Mouse (Mus musculus): ENCODE measurements around the gene Plekha1. TPM values are rescaled to one million over a fixed set of nuclear protein-coding genes. Genes with fewer than 3 reads are reported as not detected.

The Plekha1 gene
- total and polyA plus RNA-seq, 3 experiments = 0.23 to 8.3 (median 0.36) TPM

GRCm38 (mm10) chr7:130857973-130858372 is 7.6 kb upstream of the Plekha1 start:
- peaks cover 24% of the 10 kb centered on the region for H3K27me3 ChIP-seq (replicated peaks)
- no peaks in the 10 kb centered on the region for H3K36me3 ChIP-seq (replicated peaks in 1 of 2; ENCODE audit: control insufficient read depth in 1 of 2, insufficient read depth in 1 of 2, low read length in 1 of 2)
- no peak overlapping the region for H3K4me2 ChIP-seq (ENCODE audit: insufficient read depth, low read depth, poor library complexity, severe bottlenecking)
- DNase-seq (ENCODE audit: extremely low read depth) = no peak
- peaks cover 13 to 53% of the 10 kb centered on the region in 2 experiments for H3K4me1 ChIP-seq (ENCODE audit: control insufficient read depth in 1 of 2, insufficient read depth in 2 of 2)
- H3K9me3 ChIP-seq (replicated peaks; ENCODE audit: low read length) = no peaks in the 10 kb centered on the region
- dilution Hi-C loops (cut with MboI; ENCODE audit: extremely low pct_ligation_motif_present, extremely low pct_unique_long_range_greater_than_20kb, low sequenced_read_pairs) = no loop called here
- H3K27ac ChIP-seq (ENCODE audit: insufficient read depth, low read depth) = no peak overlapping the region
- no peak overlapping the region for H3K9ac ChIP-seq (ENCODE audit: insufficient read depth, low read depth)
- no peak overlapping the region for H3K4me3 ChIP-seq (replicated peaks in 1 of 3; ENCODE audit: low read depth in 2 of 3, low read length in 2 of 3, poor library complexity in 1 of 3)
- no peaks in the 10 kb centered on the region for H3K79me2 ChIP-seq (replicated peaks; ENCODE audit: control insufficient read depth, extremely low read depth, insufficient read depth, poor library complexity, severe bottlenecking)
- in situ Hi-C loops (cut with MboI; ENCODE audit: low pct_ligation_motif_present, low pct_unique_long_range_greater_than_20kb, low sequenced_read_pairs) = no loop called here
- TF ChIP-seq NRF1 (IDR thresholded peaks at IDR 0.05; ENCODE audit: low read depth, low read length) = no peak
- no peak for TF ChIP-seq ETS1 (conservative IDR thresholded peaks at IDR 0.05; ENCODE audit: low read depth, low read length)
- no peak for TF ChIP-seq UBTF (IDR thresholded peaks at IDR 0.05; ENCODE audit: low read depth, low read length)
- TF ChIP-seq MYC (IDR thresholded peaks at IDR 0.05; ENCODE audit: low read depth, low read length) = no peak
- no peak for TF ChIP-seq MAZ (IDR thresholded peaks at IDR 0.05; ENCODE audit: low read depth, low read length)
- TF ChIP-seq USF2 (conservative IDR thresholded peaks at IDR 0.05; ENCODE audit: low read depth, low read length) = no peak
- no peak for TF ChIP-seq TCF12 (IDR thresholded peaks at IDR 0.05; ENCODE audit: low read depth, low read length)
- TF ChIP-seq ZMIZ1 (IDR thresholded peaks at IDR 0.05; ENCODE audit: low read depth, low read length) = no peak
- no peak for TF ChIP-seq TBP (conservative IDR thresholded peaks at IDR 0.05; ENCODE audit: low read depth, low read length)
- no peak for TF ChIP-seq KAT2A (IDR thresholded peaks at IDR 0.05; ENCODE audit: insufficient replicate concordance, low read length)
- TF ChIP-seq GABPA (IDR thresholded peaks at IDR 0.05; ENCODE audit: insufficient replicate concordance, low read depth, low read length) = no peak
- TF ChIP-seq EP300 (IDR thresholded peaks at IDR 0.05; ENCODE audit: low read length) = no peak

- H3K27me3 ChIP-seq (replicated peaks) = peaks cover 12% of the 10 kb centered on the region
- peaks cover 21 to 72% of the 10 kb centered on the region in 2 experiments for H3K4me1 ChIP-seq (ENCODE audit: control insufficient read depth in 1 of 2, insufficient read depth in 2 of 2)
- TF ChIP-seq ELF1 (IDR thresholded peaks at IDR 0.05; ENCODE audit: low read depth, low read length) = no peak
- H3K9ac ChIP-seq (ENCODE audit: insufficient read depth, low read depth) = no peak overlapping the region
- no peak overlapping the region for H3K4me2 ChIP-seq (ENCODE audit: insufficient read depth, low read depth, poor library complexity, severe bottlenecking)
- no peaks in the 10 kb centered on the region for H3K36me3 ChIP-seq (replicated peaks in 1 of 2; ENCODE audit: control insufficient read depth in 1 of 2, insufficient read depth in 1 of 2, low read length in 1 of 2)
- no peak for DNase-seq (ENCODE audit: extremely low read depth)
- H3K79me2 ChIP-seq (replicated peaks; ENCODE audit: control insufficient read depth, extremely low read depth, insufficient read depth, poor library complexity, severe bottlenecking) = no peaks in the 10 kb centered on the region
- dilution Hi-C loops (cut with MboI; ENCODE audit: extremely low pct_ligation_motif_present, extremely low pct_unique_long_range_greater_than_20kb, low sequenced_read_pairs) = no loop called here
- H3K27ac ChIP-seq (ENCODE audit: insufficient read depth, low read depth) = no peak overlapping the region
- H3K9me3 ChIP-seq (replicated peaks; ENCODE audit: low read length) = no peaks in the 10 kb centered on the region
- no peak overlapping the region for H3K4me3 ChIP-seq (replicated peaks in 1 of 3; ENCODE audit: low read depth in 2 of 3, low read length in 2 of 3, poor library complexity in 1 of 3)
- in situ Hi-C loops (cut with MboI; ENCODE audit: low pct_ligation_motif_present, low pct_unique_long_range_greater_than_20kb, low sequenced_read_pairs) = no loop called here
These were observed 5.6 kb upstream of the Plekha1 start for GRCm38 (mm10) chr7:130859926-130860325.

- in situ Hi-C loops (cut with MboI; ENCODE audit: low pct_ligation_motif_present, low pct_unique_long_range_greater_than_20kb, low sequenced_read_pairs) = no loop called here
- peaks cover 21 to 72% of the 10 kb centered on the region in 2 experiments for H3K4me1 ChIP-seq (ENCODE audit: control insufficient read depth in 1 of 2, insufficient read depth in 2 of 2)
- peak overlapping the region; percentile 46 for H3K4me2 ChIP-seq (ENCODE audit: insufficient read depth, low read depth, poor library complexity, severe bottlenecking)
- peaks cover 8% of the 10 kb centered on the region for H3K27me3 ChIP-seq (replicated peaks)
- peaks cover 3% of the 10 kb centered on the region for H3K9me3 ChIP-seq (replicated peaks; ENCODE audit: low read length)
- peak overlapping the region; percentile 7; the same call in 1 of the 2 replicates for H3K27ac ChIP-seq (ENCODE audit: insufficient read depth, low read depth)
- DNase-seq (ENCODE audit: extremely low read depth) = peak; percentile 61
- H3K4me3 ChIP-seq (replicated peaks in 1 of 3; ENCODE audit: low read depth in 2 of 3, low read length in 2 of 3, poor library complexity in 1 of 3) = no peak overlapping the region
- dilution Hi-C loops (cut with MboI; ENCODE audit: extremely low pct_ligation_motif_present, extremely low pct_unique_long_range_greater_than_20kb, low sequenced_read_pairs) = no loop called here
- no peak overlapping the region; the same call in 1 of the 2 replicates for H3K9ac ChIP-seq (ENCODE audit: insufficient read depth, low read depth)
- H3K36me3 ChIP-seq (replicated peaks in 1 of 2; ENCODE audit: control insufficient read depth in 1 of 2, insufficient read depth in 1 of 2, low read length in 1 of 2) = no peaks in the 10 kb centered on the region
- H3K79me2 ChIP-seq (replicated peaks; ENCODE audit: control insufficient read depth, extremely low read depth, insufficient read depth, poor library complexity, severe bottlenecking) = no peaks in the 10 kb centered on the region
- TF ChIP-seq CHD2 (IDR thresholded peaks at IDR 0.05; ENCODE audit: low read length) (0 out of 2 replicates have a peak, but pooled peaks have one; percentile 14), SIN3A (IDR thresholded peaks at IDR 0.05; ENCODE audit: low read length) (0 out of 2 replicates have a peak, but pooled peaks have one; percentile 51), USF2 (conservative IDR thresholded peaks at IDR 0.05; ENCODE audit: low read depth, low read length) (no peak), EP300 (IDR thresholded peaks at IDR 0.05; ENCODE audit: low read length) (peak; percentile 63), NRF1 (IDR thresholded peaks at IDR 0.05; ENCODE audit: low read depth, low read length) (no peak), TCF12 (IDR thresholded peaks at IDR 0.05; ENCODE audit: low read depth, low read length) (peak; percentile 77), ZC3H11A (IDR thresholded peaks at IDR 0.05; ENCODE audit: low read depth, low read length) (no peak), E2F4 (IDR thresholded peaks at IDR 0.05; ENCODE audit: insufficient replicate concordance, low read depth, low read length) (no peak), CTCF (conservative IDR thresholded peaks at IDR 0.05 in 1 of 2, IDR thresholded peaks at IDR 0.05 in 1 of 2; ENCODE audit: low read depth in 2 of 2, low read length in 2 of 2) (no peak), MAFK (IDR thresholded peaks at IDR 0.05; ENCODE audit: insufficient replicate concordance, low read length) (0 out of 2 replicates have a peak, but pooled peaks have one; percentile 8), MEF2A (IDR thresholded peaks at IDR 0.05; ENCODE audit: borderline replicate concordance, low read depth, low read length) (peak; percentile 56; the same call in 1 of the 2 replicates), ETS1 (conservative IDR thresholded peaks at IDR 0.05; ENCODE audit: low read depth, low read length) (peak; percentile 60), BHLHE40 (IDR thresholded peaks at IDR 0.05; ENCODE audit: low read depth, low read length) (peak; percentile 62), MXI1 (IDR thresholded peaks at IDR 0.05; ENCODE audit: low read depth, low read length) (no peak), POLR2A (IDR thresholded peaks at IDR 0.05; ENCODE audit: low read depth, low read length) (no peak), ZNF384 (IDR thresholded peaks at IDR 0.05; ENCODE audit: low read depth, low read length) (no peak), GABPA (IDR thresholded peaks at IDR 0.05; ENCODE audit: insufficient replicate concordance, low read depth, low read length) (no peak), USF1 (IDR thresholded peaks at IDR 0.05; ENCODE audit: low read depth, low read length) (no peak)
These were observed 4.8 kb upstream of the Plekha1 start for GRCm38 (mm10) chr7:130860721-130861142.
